Mouse (Mus musculus) heart, adult 2 months (tissue): ENCODE data around the gene Gm5294.

ENCODE experiments used
- CTCF ChIP-seq: fragments of 200-600 bp; IDR thresholded peaks from 2 replicates; pipeline ENCODE4 v1.8.1; 2022; ENCODE audit warnings: antibody characterized with exemption, mild to moderate bottlenecking, moderate library complexity
- EP300 ChIP-seq: fragments of 200-500 bp; IDR thresholded peaks from 2 replicates; pipeline ENCODE4 v1.6.1; 2011; ENCODE audit warnings: low read depth, low read length, control low read depth; ENCODE audit not compliant: insufficient read depth

DNA sequence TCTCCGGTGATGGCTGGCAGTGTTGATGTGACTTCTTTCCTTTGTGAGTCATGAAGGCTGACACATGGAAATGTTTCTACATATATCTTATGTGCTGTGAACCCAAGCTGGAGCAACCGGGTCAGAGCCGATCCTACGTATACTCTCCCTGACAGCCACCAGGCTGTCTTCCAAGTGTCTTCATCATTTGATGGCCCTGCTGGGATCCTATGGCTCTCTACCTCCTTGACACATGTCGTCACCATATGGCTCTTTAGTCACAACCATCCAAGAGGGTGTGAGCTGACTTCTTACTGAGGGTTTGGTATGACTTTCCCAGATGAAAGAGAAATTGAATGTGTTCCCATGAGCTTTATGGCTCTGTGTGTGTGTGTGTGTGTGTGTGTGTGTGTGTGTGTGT is 15.6 kb upstream of the Gm5294 start:
- TF ChIP-seq CTCF (no peak), EP300 (no peak)
